Mouse (Mus musculus) kidney, postnatal 0 days (tissue): ENCODE results near the gene Fam178b. TPM values are rescaled to one million over a fixed set of nuclear protein-coding genes. Genes with fewer than 3 reads are reported as not detected.

Experiments
- ATAC-seq: fragments of 200-750 bp; cut with Nextera tagmentation; replicated peaks from 2 replicates; pipeline ENCODE4 v1.8.0; 2017; ENCODE audit warnings: low read depth, moderate number of reproducible peaks, moderate TSS enrichment, moderate library complexity; ENCODE audit not compliant: low FRiP score
- DNase-seq: peaks from one replicate; pipeline ENCODE4 v3.0.0-alpha.2; 2016; ENCODE audit warnings: low spot score
- H3K27ac ChIP-seq: fragments of 300-500 bp; sonication (generic); 2 replicates; pipeline ENCODE4 v1.5.1; 2014; ENCODE audit warnings: mild to moderate bottlenecking
- H3K27me3 ChIP-seq: fragments of 300-500 bp; sonication (generic); 2 replicates; pipeline ENCODE4 v1.6.1; 2014; ENCODE audit warnings: low read length, mixed read lengths; ENCODE audit not compliant: insufficient read depth
- H3K36me3 ChIP-seq: fragments of 300-500 bp; sonication (generic); 2 replicates; pipeline ENCODE4 v1.6.1; 2014; ENCODE audit warnings: low read length, mixed read lengths; ENCODE audit not compliant: insufficient read depth
- H3K4me1 ChIP-seq: fragments of 300-500 bp; sonication (generic); replicated peaks from 2 replicates; pipeline ENCODE4 v1.6.1; 2014; ENCODE audit warnings: antibody characterized with exemption, low read length, mixed read lengths; ENCODE audit not compliant: insufficient read depth
- H3K4me2 ChIP-seq: fragments of 300-500 bp; sonication (generic); 2 replicates; pipeline ENCODE4 v1.6.1; 2014; ENCODE audit warnings: mild to moderate bottlenecking, low read length, moderate library complexity, mixed read lengths
- H3K4me3 ChIP-seq: fragments of 300-500 bp; sonication (generic); replicated peaks from 2 replicates; pipeline ENCODE4 v1.5.1; 2014; ENCODE audit warnings: low read depth, low read length
- H3K9ac ChIP-seq: fragments of 300-500 bp; sonication (generic); 2 replicates; pipeline ENCODE4 v1.6.1; 2014; ENCODE audit warnings: low read depth, low read length
- H3K9me3 ChIP-seq: fragments of 300-500 bp; sonication (generic); replicated peaks from 2 replicates; pipeline ENCODE4 v1.6.1; 2016; ENCODE audit warnings: low read length, inconsistent platforms, mixed read lengths
- CTCF ChIP-seq: IDR thresholded peaks from 2 replicates; pipeline ENCODE4 v1.5.1; 2016; ENCODE audit warnings: antibody characterized with exemption, low read depth, mild to moderate bottlenecking, moderate library complexity
- WGBS: fragments of 180-500 bp; shearing (Covaris S2); extraction: QIAGEN DNeasy Blood & Tissue Kit; methylation state at CpG from one replicate; pipeline ENCODE4 v1.1.7; 2014; 5-methylcytosine and 5-hydroxymethylcytosine counted together
- polyA plus RNA-seq: library from polyadenylated mRNA; unstranded; fragments of >200 nt; fragmentation: Nextera tagmentation; extraction: Ambion mirVana; gene quantifications from 2 replicates; pipeline ENCODE4 v1.2.1, GENCODE M21; 2015

Gene Fam178b
- polyA plus RNA-seq, 1 experiment from 2014 or later, result 1.6 TPM

DNA sequence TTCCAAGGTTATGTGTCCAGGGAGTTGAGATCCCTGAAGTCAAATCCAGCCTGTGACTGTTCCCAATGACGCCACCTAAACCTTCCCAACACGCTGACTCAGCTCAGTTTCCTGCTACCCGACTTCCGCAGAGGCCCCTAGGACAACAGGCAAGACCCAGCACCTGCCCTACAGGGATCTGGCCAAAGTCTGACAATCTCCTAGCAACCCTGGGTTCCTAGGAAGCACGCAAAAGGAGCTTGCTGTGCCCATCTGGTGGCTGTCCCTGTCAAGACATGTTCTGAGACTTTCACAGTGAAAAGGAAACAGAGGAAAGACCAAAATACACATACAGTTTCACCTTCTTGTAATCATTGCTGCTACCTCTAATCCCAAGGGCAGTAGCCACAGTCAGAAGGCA, 35.4 kb downstream of the Fam178b start:
- Histone ChIP-seq H3K27me3 (no peaks in the 10 kb centered on the region), H3K4me1 (no peaks in the 10 kb centered on the region), H3K9me3 (no peaks in the 10 kb centered on the region), H3K9ac (no peak overlapping the region), H3K27ac (no peak overlapping the region), H3K4me2 (no peak overlapping the region), H3K4me3 (no peak overlapping the region), H3K36me3 (no peaks in the 10 kb centered on the region)
- TF ChIP-seq CTCF, result peak; percentile 54
- 41% methylated on average over 5 of the region's 5 CpGs for WGBS
- DNase-seq (peak; percentile 47), ATAC-seq (peak; percentile 78)

DNA sequence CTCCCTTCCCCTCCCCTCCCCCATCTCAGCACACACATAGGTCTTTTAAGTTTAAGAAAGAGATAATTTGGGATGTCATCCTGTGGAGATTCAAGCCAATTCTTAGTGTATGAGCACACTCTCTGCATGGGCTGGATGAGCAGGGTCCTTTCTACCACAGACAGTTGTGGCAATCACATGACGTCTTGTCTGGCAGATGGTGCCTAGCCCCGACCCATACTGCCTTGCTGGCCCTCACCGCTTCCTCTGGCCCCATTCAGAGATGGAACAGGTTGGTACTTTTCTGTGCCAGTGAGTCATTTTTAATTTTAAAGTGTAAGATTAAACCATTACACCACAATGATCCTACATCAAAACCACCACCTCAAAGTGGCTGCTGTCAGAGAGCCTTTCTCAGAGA, 36.7 kb downstream of the Fam178b start:
- TF ChIP-seq CTCF, result no peak
- Histone ChIP-seq H3K36me3 (no peaks in the 10 kb centered on the region), H3K4me1 (no peaks in the 10 kb centered on the region), H3K27me3 (no peaks in the 10 kb centered on the region), H3K9ac (no peak overlapping the region), H3K4me2 (no peak overlapping the region), H3K9me3 (no peaks in the 10 kb centered on the region), H3K27ac (no peak overlapping the region), H3K4me3 (no peak overlapping the region)
- ATAC-seq (no peak), DNase-seq (no peak)
- WGBS, result 67% methylated on average over 3 of the region's 3 CpGs

DNA sequence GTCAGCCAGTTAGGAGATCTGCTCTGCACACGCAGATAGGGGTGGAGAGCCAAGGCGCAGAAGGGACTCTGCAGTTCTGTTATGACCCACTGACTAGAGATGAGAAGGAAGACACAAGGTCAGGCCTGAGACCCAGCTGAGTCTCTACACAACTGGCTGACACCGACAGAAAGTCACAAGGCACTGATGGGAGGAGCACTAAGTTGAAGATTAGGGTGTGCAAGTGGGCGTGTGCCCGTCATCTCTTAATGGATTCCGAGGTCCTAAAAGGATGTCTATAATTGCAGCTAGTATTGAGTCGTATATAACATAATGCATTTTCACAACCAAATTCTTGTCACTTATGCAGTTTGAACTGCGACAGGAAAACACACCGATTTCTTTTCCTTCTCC, 38.4 kb downstream of the Fam178b start:
- Histone ChIP-seq H3K36me3 (no peaks in the 10 kb centered on the region), H3K27ac (no peak overlapping the region), H3K9ac (no peak overlapping the region), H3K4me3 (no peak overlapping the region), H3K4me2 (no peak overlapping the region), H3K27me3 (no peaks in the 10 kb centered on the region), H3K9me3 (no peaks in the 10 kb centered on the region), H3K4me1 (no peaks in the 10 kb centered on the region)
- no peak for TF ChIP-seq CTCF
- WGBS, result 83% methylated on average over 9 of the region's 9 CpGs
- no peak for ATAC-seq
- no peak for DNase-seq

DNA sequence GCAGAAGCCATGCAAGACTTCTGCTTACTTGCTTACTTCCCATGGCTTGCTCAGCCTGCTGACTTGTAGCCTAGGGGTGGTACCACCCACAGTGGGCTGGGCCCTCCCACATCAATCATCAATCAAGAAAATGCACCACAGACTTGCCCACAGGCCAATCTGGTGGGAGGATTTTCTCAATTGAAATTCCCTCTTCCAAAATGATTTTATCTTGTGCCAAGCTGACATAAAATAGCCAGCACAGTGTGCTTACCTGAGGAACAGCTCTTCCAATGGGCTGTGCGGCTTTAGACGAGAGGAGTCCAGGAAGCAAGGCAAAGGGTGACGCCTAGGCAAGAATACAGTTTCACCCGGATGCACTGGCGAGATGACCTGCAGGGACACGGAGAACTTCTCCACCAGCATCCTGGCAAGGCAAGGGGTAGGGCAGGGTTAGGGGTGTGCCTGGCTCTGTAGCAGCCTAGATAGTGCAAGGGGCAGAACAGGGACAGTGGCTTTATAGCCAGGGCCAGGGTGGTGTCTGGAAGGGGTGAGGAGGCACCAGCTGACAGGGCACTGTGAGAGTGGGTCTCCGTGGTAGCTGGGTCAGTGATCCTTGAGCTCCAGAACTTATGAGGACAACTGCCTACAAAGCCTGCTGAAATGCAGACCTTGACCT, 38.9 kb downstream of the Fam178b start:
- Histone ChIP-seq H3K27ac (no peak overlapping the region), H3K4me3 (no peak overlapping the region), H3K4me1 (no peaks in the 10 kb centered on the region), H3K9me3 (no peaks in the 10 kb centered on the region), H3K36me3 (no peaks in the 10 kb centered on the region), H3K9ac (no peak overlapping the region), H3K27me3 (no peaks in the 10 kb centered on the region), H3K4me2 (no peak overlapping the region)
- ATAC-seq (no peak), DNase-seq (no peak)
- no peak for TF ChIP-seq CTCF
- 82% methylated on average over 7 of the region's 7 CpGs for WGBS

DNA sequence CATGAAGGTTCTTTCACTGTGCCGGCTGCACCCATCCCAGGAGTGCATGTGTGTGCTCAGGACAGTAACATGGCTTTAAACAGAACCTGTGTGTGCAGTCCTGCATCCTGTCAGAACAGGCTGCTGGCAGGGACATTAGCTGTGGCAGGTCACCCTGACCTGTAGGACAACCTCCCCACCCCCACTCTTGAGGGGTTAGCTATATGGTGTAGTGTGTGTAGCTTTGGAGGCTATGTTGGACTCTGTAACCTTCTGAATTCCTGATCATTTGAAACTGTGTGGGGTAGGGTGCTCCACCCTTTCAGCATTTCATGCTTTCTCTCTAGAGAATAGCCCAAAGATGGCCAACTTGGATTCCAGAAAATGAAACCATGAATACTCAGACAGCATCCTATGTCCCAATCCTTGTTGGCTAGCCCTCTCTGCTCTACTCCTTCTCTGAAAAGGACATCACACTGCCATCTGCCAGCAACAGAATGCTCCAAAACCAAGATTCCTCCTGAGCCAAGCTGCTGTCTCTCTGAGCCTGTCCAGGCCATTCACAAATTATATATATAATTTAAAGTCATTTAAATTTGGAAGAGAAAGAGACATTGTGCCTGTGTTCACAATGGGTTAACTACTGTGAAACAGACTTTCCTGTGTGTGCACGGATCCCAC, 47.0 kb downstream of the Fam178b start:
- DNase-seq (no peak), ATAC-seq (no peak)
- no peak overlapping the region for H3K27ac ChIP-seq
- no peak overlapping the region for H3K4me3 ChIP-seq
- H3K27me3 ChIP-seq, result no peaks in the 10 kb centered on the region
- peaks cover 4% of the 10 kb centered on the region; the same call in 1 of the 2 replicates for H3K4me1 ChIP-seq
- H3K9ac ChIP-seq, result no peak overlapping the region
- 63% methylated on average over 2 of the region's 2 CpGs for WGBS
- no peak for TF ChIP-seq CTCF
- no peak overlapping the region for H3K4me2 ChIP-seq
- no peaks in the 10 kb centered on the region for H3K36me3 ChIP-seq
- no peaks in the 10 kb centered on the region for H3K9me3 ChIP-seq

DNA sequence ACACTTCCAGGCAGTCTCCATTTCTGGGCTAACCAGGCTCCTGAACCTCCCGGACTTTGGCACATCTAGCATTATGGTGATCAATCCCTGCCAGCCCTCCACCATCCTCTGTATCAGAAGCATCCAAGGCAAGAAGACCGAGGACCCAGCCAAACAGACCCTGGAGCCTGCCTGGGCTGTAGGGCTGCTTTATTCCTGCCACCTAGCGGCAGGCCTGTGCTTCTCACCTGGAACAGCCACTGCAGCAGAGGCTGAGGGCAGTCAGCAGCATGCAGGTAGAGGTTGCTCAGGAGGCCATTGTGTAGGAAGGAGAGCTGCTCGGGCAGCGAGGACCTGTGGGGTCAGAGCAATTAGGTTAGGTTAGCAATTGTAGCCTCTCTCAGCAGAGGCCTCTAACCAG, 48.0 kb downstream of the Fam178b start:
- H3K4me2 ChIP-seq, result no peak overlapping the region
- TF ChIP-seq CTCF, result peak; percentile 96

More for the DNA sequence above, 48.0 kb downstream of the Fam178b start:
- Histone ChIP-seq H3K27ac (no peak overlapping the region), H3K9me3 (no peaks in the 10 kb centered on the region), H3K27me3 (no peaks in the 10 kb centered on the region), H3K9ac (no peak overlapping the region), H3K4me3 (no peak overlapping the region), H3K4me1 (peaks cover 10% of the 10 kb centered on the region; the same call in 1 of the 2 replicates), H3K36me3 (no peaks in the 10 kb centered on the region)
- 12% methylated on average over 5 of the region's 5 CpGs for WGBS
- ATAC-seq (peak; percentile 85), DNase-seq (peak; percentile 85)
